Mouse (Mus musculus) heart, adult 2 months (tissue): ENCODE measurements around the gene Napsa.

ENCODE experiments used
- CTCF ChIP-seq: fragments of 200-600 bp; IDR thresholded peaks from 2 replicates; pipeline ENCODE4 v1.8.1; 2022; ENCODE audit warnings: antibody characterized with exemption, mild to moderate bottlenecking, moderate library complexity
- EP300 ChIP-seq: fragments of 200-500 bp; IDR thresholded peaks from 2 replicates; pipeline ENCODE4 v1.6.1; 2011; ENCODE audit warnings: low read depth, low read length, control low read depth; ENCODE audit not compliant: insufficient read depth
- POLR2A ChIP-seq: fragments of 200-500 bp; IDR thresholded peaks from 2 replicates; pipeline ENCODE4 v1.6.1; 2011; ENCODE audit warnings: mild to moderate bottlenecking, low read depth, low read length, control low read depth; ENCODE audit not compliant: insufficient read depth

DNA sequence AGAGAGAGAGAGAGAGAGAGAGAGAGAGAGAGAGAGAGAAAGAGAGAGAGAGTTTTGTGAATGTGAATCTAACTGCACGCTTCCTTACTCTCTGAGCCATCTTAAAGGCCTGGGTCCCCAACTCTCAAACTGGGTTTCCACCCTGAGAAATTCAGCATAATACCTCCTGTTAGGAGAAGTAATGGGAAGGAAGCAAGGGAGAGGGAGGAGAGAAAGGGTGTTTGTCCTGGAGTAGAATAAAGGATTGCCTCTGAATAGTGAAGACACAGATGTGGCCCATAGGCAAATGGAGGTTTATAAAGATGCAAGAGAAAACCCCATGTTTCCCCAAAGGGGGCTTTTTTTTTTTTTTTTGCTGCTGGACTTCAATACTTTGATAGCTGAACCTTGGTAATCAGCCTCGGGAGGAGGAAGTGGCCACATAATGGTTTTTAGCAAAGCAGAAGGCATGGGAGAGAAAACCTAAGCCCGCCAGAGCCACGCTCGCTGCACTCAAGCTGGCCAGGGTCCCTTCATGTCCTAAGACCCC, 840 bp downstream of the Napsa start:
- TF ChIP-seq POLR2A (no peak), EP300 (no peak), CTCF (no peak)
